Mouse (Mus musculus) gastrocnemius, adult 8-10 months (tissue): ENCODE measurements around the gene Cryge. TPM values are rescaled to one million over a fixed set of nuclear protein-coding genes. Genes with fewer than 3 reads are reported as not detected.
"Not testable (repeated sequence)": the region's sequence is repeated elsewhere in the genome, so short reads cannot be mapped to it uniquely, and the experiment has no call there.

Source experiments
- DNase-seq, 2 experiments: peaks; one replicate each; pipeline ENCODE4 v3.0.0; 2022; ENCODE audit warnings: low spot score in 2 of 2
- total RNA-seq, 4 experiments: library from RNA; stranded (reverse); gene quantifications; 2 replicates each; pipeline ENCODE4 v1.2.4; 2022

The Cryge gene
- not detected for total RNA-seq

DNA sequence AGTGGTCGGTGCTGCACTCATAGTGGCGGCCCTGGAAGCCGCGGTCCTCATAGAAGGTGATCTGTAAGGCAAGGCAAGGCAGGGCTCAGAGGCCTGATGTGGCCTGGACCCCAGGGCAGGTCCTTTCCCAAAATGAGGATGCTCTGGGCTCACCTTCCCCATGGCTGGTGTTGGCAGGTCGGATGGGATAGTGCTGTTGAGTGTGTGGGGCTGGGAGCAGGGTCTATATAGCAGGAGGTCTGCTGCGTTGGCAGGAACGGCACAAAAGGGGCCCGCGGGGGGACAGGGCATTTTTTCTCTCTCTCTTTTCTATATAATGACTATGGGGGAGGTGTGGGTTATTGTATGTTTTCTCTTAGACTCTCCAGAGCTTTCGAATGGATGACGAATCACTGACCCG is at the start of gene Cryge:
Gene Cryge (minus strand): TSS at position 198 of the 400 bp plus-strand sequence.
- DNase-seq = not testable (repeated sequence)

DNA sequence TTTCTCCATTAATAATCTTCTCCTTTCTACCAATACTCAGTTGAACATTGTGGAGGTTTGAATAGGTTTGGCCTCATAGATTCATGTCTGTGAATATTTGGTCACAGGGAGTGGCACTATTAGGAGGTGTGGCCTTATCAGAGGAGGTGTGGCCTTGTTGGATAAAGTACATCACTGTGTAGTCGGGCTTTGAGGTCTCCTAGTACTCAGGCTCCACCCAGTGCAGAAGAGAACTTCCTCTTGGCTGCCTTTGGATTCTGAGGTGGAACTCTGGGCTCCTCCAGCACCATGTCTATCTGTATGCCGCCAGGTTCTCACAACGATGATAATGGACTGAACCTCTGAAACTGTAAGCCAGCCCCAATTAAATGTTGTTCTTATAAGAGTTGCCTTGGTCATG is 46.0 kb upstream of the Cryge start:
- no peak for DNase-seq

DNA sequence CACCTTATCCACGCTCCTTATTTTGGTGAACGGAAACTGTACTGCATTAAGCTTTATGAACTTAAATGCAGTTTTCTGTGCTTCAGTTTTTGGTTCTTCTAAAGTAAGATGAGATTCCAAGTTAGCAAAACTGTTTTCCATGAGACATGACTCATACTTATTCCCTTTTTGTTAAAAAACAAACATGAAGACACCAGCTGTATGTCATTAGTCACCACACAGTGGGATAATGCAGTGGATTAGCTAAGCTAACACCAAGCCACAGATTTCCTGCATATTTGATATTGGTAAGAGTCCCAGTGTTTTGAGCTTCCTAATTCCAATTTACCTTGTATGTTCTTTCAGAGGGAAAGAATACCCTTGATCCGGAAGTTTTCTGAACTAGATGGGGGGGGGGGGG is 40.6 kb upstream of the Cryge start:
- DNase-seq = no peak

DNA sequence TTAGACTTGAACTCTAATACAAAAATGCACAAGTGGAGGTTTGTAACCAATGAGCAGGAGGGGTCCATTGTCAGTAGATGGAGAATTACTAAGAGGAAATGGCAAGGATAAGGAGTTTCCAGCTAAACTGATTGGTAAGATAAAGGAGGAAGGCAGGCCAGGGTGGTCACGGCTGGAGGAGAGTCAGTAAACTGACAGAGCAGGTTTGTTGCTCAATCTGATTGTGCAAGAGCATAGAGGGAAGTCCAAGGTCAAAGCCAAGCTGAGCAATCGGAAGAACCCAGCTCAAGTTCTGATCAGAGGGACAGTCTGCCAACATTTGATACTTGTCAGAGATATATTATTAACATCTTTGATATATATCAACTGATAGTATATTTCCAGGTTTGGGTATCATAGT is 39.4 kb upstream of the Cryge start:
- no peak for DNase-seq

DNA sequence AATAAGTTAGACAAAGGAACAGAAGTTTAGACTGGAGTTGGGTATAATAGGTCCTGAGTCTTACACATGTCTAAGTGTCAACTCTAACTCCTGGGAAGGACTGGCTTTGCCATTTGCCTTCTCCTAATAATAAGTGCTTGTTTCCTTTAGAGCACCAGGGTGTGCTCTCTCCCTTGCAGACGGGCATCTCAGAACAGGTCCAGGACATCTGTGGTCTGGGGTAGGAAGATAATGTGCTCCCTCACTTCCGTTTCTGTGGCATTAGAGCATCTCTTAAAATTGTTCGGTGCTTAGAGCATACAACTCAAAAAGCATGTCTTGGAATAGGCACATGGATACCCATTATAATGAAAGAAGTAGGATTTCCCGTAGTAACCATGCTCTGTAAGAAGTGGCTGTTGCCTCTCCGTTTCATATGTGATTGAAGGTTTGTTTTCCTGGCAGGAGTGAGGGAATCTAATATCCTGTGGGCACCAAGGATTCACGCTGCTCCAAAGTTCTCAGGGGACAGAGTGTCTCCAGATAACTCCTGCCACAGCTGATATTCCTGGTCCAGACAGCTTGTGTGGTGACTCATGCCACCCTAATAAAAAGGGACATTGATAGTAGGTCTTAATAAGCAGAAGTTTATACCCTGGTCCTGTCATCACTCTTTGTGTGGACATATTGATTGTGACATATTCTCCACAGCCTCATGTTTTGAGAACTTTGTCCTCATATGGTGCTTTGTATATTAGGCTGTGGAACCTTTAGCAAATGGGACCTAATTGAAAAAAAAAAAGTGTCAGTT is 37.8 kb upstream of the Cryge start:
- DNase-seq = no peak

DNA sequence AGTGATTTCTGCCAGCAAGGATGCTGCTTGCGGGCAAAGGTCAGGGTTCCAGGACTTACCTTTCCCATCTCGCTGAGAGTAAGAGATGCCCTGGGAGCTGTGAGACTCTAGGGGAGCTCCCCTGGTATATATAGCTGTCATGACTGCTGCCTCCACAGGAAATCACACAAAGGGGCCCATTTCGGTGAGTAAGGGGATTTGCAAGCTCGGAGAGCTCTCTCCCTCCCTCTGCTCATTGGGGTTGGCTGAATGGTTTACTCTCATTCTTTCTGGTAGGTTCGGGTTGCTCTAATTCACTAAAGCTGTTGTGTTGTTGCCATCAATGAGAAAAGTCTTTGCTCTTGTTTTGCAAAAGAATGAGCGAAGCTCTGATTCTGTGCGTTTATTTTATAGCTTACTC is 31.2 kb upstream of the Cryge start, which contains the start of gene Crygb:
Gene Crygb (minus strand): TSS at position 101 of the 400 bp plus-strand sequence.
- no peak for DNase-seq

DNA sequence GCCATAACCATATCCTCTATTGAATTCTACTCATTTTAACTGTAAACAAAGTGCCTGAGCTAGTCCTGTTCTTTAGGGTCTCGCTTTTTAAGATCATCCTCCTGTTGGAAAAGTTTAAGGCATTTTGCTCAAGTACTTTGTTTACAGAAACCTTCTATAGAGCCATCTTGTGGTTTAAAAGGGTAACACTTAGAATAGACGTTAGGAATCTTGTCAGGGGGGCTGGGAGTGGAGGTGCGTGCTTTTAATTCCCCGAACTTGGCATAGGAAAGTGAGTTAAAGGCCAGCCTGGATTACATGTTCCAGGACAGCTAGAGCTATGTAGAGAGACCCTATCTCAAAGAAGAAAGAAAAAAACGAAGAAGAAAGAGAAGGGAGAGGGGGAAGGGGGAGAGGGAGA is 24.7 kb upstream of the Cryge start:
- DNase-seq = no peak

DNA sequence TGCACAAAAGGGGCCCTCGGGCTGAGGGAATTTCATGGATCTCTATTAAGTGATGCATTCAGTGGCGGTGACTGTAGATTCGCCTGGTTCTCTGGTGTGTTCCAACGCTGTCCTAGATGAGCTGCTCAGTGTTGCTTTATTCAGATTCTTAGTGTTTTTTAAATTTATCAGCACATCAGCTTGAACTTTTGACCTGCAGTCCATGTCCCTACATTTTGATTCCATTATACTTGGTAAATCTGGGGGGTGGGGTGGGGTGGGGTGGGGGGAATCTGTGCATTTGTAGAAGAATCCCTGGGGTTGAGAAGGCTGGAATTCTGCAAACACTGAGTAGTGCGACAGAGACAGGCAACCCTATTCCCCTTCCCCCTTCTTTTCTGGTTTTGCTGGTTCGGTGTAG is 22.6 kb upstream of the Cryge start, which contains the start of gene Crygc:
Gene Crygc (minus strand): TSS at position 101 of the 400 bp plus-strand sequence.
- no peak for DNase-seq

DNA sequence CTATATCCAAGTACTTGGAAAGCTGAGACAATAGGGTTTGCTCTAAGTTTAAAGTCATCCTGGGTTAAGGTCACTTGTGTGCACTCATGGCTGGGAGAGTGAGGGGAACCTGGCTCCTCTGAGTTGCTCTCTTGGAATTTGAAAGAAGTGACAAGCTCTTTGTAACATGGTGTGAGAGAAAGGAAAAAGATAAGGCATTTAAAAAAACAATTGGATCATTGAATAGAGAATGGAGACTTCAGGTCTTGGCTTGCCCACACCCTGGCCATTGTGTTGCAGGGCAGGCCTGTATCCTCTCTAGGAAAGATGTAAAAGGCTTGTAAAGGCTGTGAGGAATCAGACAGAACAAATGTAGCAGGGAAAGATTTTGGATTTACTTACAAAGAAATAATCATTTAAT is 16.9 kb upstream of the Cryge start:
- DNase-seq = no peak

DNA sequence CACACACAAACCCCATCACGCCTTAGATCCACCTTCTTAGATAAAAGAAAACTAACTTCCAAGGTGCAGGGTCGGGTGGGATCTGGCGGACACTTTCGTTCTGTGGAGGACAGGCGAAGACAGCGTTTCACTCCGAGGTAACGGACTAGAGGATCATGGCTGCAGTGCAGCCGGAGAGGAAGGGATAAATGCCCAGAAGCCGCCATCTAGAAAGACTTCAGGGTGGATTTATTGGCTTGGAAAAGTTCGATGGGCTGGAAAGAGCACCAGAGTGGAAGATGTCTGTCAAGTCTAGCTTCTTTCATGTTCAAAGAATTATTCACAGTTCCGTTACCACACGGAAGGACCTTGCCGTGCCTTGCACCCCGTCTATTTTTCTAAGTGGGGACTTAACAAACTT is 13.3 kb upstream of the Cryge start:
- no peak for DNase-seq

DNA sequence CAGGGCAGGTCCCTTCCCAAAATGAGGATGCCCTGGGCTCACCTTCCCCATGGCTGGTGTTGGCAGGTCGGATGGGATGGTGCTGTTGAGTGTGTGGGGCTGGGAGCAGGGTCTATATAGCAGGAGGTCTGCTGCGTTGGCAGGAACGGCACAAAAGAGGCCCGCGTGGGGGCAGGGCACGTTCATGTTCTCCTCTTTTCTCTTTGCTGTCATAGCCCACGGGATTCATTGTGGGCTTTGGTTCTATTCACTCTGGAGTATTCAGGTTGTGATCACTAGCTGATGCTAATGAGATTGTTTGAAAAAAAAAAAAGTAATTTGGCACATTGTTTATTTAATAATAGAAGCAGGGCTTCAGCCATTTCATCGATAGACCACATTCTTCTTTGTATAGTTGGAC is 12.4 kb upstream of the Cryge start, which contains the start of gene Crygd:
Gene Crygd (minus strand): TSS at position 101 of the 400 bp plus-strand sequence.
- DNase-seq = no peak

DNA sequence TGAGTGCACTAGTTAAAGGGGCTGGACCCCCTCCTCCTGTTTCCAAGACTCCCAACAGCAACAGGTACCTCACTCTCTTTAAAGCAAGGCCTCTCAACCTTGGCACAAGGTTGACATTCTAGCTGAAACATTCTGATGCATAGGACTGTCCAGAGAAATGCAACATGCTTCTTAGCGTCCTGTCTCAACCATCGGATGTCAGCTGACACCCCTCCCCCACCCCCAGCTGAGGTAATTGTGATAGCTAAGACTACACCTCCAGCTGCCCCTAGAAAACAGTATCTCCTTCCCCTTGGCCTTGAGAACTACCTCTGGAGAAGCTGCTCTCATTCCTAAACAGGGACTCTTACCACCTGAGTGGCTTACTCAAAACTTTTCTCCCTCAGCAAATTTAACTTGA is 1.2 kb upstream of the Cryge start:
- no peak for DNase-seq

DNA sequence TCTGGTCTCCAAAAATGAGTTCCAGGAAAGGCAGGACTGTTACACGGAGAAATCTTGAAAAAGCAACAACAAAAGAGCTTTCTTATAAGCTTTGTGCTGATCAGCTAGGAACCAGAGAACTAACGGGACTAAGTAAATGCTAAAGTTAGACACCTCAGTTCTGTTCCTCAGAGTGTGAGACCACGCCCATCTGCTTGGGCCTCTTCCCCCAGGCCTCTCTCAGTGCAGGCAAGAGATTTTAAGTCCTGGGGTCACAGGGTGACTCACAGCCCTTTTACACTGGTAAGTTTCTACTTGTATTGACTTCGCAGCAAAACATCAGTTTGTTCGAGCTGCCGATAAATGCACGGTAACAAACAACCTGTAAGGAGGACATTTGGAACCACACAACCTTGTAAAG is 747 bp upstream of the Cryge start:
- no peak for DNase-seq

DNA sequence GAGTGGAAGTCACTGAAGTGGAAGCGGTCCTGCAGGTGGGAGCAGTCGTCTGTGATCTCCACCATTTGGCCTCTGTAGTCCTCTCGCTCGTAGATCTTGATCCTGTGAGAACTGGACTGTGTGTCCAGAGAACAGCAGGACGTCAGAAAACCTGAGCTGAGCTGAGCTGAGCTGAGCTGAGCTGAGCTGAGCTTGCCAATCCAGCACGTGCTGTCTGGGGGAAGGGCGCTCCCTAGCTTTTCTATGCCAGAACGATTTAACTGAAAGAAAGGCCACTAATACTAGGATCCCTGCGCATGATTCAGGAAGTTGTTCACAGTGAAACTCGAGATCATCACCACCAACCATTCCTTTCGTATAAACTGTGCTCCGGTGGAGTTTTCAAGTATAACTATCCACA is 2.2 kb downstream of the Cryge start:
- DNase-seq = peak; percentile 4 to 19

DNA sequence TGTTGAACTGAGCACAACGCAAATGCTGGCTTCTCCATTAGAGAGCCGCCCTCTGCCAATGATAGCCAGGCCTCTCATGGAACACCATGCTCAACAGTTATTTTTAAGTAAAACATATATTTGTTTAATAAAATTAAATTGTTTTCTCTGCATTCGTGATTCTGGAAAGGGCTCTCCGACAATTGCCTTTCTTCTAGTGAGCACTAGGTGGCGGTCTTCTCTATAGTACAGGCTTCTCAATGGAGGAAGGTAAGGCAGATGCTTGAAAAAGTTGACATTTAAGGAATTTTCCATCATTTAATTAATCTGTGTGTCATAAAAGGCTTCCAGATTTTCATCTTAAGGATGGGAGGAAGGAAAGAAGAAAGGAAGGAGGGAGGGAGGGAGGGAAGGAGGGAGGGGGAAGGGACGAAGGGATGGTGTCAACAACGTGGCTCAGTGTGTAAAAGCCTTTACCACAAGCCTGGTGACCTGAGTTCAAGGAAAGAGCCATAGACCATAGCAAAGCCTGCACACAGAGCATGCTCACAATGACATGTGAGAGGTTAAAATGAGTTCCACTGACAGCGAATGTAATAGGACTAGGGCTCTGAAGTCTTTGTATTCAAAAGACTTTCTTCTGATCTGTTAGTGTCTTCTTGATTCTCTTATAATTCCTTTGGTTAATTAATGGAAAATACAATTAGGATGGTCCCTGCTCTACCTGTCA is 4.4 kb downstream of the Cryge start:
- no peak for DNase-seq

DNA sequence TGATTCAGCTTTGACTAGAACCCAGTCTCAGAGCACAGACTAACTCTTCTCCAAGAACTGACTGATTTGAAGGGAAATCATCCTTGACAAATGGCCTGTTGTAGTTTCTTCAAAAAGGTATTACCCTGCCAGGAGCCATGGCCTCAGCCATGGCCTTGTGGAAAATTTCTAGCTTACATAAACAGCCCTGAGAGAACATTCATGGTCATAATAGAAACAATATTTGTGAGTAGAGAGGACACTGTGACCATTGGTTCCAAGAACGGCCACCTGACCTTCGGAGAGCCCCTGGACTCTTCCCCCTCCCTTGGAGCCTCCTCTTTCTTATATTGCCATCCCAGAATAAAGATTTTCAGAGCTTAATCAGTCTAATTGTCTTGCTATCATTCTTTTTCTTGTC is 7.5 kb downstream of the Cryge start:
- no peak for DNase-seq

DNA sequence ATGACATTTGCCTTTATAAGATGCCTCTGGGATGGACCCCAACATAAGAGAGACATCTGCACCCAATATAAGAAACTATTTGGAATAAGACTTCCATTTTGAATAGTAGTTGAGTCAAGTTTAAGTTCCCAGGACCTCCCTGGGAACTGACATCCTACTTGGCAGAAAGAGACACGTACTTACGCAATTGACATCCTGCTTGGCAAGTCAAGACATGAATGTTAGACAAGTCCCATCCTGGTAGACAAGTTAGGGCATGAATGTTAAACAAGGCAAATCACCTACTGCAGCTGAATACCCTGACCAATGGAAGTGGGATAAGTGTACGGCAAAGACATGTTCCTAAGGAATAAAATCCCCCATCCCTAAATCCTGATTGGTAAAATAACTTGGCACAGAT is 9.1 kb downstream of the Cryge start:
- DNase-seq = no peak

DNA sequence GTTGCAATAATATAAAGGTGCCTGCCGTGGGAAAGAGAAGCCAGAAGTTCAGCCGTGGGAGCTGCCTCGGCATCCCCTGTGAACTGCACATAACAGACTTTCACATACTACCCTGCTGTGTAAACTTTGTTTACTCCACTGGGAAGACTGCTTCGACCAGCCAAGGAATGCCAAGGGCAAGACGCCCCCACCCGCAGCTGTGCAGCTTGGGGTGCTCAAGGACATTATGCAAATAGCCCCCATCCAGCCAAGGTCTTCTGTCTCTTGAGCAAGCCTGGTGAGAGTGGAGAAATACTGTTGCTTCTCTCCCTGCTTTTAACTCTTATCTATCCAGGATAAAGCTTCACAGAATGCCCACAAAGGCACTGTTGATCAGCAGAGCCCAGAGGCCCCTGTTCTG is 10.1 kb downstream of the Cryge start:
- no peak for DNase-seq

DNA sequence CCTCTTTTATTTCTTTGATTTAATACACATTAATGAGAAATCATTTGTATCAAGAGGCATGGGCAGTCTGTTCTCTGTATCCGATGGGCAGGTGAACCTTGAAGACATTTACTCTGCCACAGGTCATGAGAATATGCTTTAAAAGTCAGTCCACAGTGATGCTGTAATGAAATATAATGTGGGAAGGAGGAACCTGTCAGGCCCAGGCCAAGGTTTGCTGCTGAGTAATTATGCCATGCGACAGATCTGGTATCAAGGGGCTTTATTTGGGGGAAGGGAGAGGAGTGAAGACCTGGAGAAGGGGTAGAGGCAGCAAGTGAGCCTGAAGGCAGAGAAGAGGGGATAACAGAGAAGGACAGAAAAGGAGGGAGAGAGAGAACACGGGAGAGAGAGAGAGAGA is 11.3 kb downstream of the Cryge start:
- no peak for DNase-seq

DNA sequence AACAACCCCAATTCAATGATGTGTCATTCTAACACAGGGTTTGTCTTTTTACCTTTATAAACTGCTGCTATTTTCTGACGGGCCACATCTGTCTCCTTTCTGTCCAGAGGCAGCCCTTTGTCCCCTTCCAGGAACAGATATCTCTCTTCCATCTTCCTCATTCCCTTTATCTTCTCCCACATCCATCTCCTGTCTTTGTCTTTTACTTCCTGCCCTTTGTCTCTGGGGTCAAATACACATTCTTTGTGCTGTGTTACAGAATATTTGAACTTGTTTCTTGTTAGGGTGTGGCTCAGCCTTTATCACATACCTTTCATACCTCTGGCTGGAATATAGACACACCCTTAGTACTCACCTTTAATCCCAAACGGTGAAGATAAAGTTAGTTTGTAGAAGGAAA is 13.4 kb downstream of the Cryge start:
- DNase-seq = no peak

DNA sequence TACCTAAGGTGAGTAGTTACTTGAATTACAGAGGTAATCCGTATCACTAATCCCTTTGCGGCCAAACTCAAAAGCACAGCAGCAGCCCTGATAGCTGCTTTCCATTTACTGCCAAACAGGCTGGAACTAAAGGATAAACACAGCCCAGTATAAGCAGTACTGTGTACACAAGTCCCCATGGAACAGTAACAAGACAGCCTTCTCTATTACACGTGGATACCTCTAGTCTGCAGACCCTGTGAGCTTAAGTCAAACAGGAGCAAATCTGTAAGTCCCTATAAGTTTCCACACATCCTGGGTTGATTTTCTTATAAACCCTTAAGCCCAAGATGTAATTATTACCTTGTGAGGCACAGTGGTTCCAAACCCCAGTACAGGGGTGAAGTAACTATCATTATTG is 15.4 kb downstream of the Cryge start:
- DNase-seq = no peak

DNA sequence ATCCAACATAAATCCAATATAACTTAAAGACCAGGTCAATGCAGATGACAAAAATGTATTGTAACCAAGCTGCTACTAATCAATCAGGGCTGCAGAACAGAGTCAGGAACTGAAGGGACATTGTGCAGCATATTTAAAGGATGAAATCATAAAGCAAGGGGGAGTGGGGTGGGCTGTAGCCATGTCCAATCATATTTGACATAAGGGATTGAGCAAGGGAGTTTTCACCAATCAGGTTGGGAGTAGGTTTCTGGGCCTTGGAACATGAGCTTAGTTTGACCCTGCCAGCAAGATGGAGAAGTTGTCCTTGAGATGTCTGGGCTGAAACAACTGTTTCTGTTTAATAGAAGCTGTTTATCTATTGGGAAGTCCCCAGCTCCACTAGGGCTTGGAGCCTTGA is 18.3 kb downstream of the Cryge start, which contains the start of gene Akr1cl:
Gene Akr1cl (minus strand): TSS at position 119 of the 400 bp plus-strand sequence.
- no peak for DNase-seq

DNA sequence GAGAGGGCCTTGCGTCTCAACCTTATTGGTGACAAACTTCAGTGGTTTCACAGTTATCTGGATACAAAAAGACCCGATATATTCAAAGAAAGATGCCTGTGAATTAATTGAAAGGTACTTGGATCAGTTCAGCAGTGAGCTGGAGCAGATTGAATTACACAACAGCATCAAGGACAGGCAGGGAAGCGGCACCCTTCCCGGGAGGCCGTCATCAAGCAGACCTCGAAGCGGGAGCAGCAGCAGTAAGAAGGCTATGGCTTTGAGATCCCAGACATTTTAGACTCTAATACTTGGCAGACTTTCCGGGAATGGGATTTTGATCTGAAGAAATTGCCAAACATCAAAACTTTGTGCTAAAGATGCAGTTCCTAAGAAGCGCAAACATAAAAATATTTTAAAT is 22.7 kb downstream of the Cryge start:
- DNase-seq = no peak
